Mouse (Mus musculus) ES-E14 (cell line): ENCODE results near the gene Ptf1a. TPM values are rescaled to one million over a fixed set of nuclear protein-coding genes. Genes with fewer than 3 reads are reported as not detected.

Experiments
- DNase-seq: peaks from one replicate; pipeline ENCODE4 v3.0.0-alpha.2; 2013; ENCODE audit warnings: low read depth, low spot score
- H3K27ac ChIP-seq: 2 replicates; pipeline ENCODE4 v1.5.1; 2012; ENCODE audit warnings: low read depth, mild to moderate bottlenecking, low read length, moderate library complexity, mixed read lengths; ENCODE audit not compliant: poor library complexity, insufficient read depth, severe bottlenecking
- H3K36me3 ChIP-seq: 2 replicates; pipeline ENCODE4 v1.6.1; 2012; ENCODE audit warnings: mild to moderate bottlenecking, low read length, moderate library complexity, mixed read lengths; ENCODE audit not compliant: control insufficient read depth, poor library complexity, insufficient read depth, severe bottlenecking
- H3K4me1 ChIP-seq, 2 experiments: fragments of 150-350 bp in 1 of 2; sonication (generic) in 1 of 2; 2 replicates each; pipeline ENCODE4 v1.6.1; 2012; ENCODE audit warnings: low read length in 2 of 2, mild to moderate bottlenecking in 1 of 2, mixed read lengths in 1 of 2; ENCODE audit not compliant: control insufficient read depth in 2 of 2, insufficient read depth in 2 of 2, poor library complexity in 1 of 2
- H3K4me3 ChIP-seq, 2 experiments: fragments of 150-350 bp in 1 of 2; sonication (generic) in 1 of 2; 2 replicates each; pipeline ENCODE4 v1.5.1; 2012; ENCODE audit warnings: low read length in 2 of 2, low read depth in 1 of 2, mild to moderate bottlenecking in 1 of 2, mixed read lengths in 1 of 2; ENCODE audit not compliant: insufficient read depth in 1 of 2, poor library complexity in 1 of 2, severe bottlenecking in 1 of 2
- H3K9ac ChIP-seq: 2 replicates; pipeline ENCODE4 v1.6.1; 2012; ENCODE audit warnings: low read depth, mild to moderate bottlenecking, low read length, mixed read lengths; ENCODE audit not compliant: poor library complexity, insufficient read depth, severe bottlenecking
- H3K9me3 ChIP-seq: fragments of 150-350 bp; sonication (generic); 2 replicates; pipeline ENCODE4 v1.6.1; 2012; ENCODE audit warnings: low read depth, mild to moderate bottlenecking, low read length; ENCODE audit not compliant: control insufficient read depth, insufficient read depth
- CHD2 ChIP-seq: IDR thresholded peaks from 2 replicates; pipeline ENCODE4 v1.6.1; 2014; ENCODE audit warnings: mild to moderate bottlenecking, low read depth, low read length, inconsistent platforms
- HCFC1 ChIP-seq: IDR thresholded peaks from 2 replicates; pipeline ENCODE4 v1.6.1; 2012; ENCODE audit warnings: low read length, inconsistent platforms, borderline replicate concordance; ENCODE audit not compliant: insufficient read depth
- MAFK ChIP-seq: IDR thresholded peaks from 2 replicates; pipeline ENCODE4 v1.6.1; 2014; ENCODE audit warnings: mild to moderate bottlenecking, low read depth, low read length, inconsistent platforms; ENCODE audit not compliant: insufficient read depth
- ZC3H11A ChIP-seq: IDR thresholded peaks from 2 replicates; pipeline ENCODE4 v1.6.1; 2012; ENCODE audit warnings: low read depth, mild to moderate bottlenecking, inconsistent platforms, low read length, borderline replicate concordance
- ZNF384 ChIP-seq: IDR thresholded peaks from 2 replicates; pipeline ENCODE4 v1.6.1; 2012; ENCODE audit warnings: low read depth, low read length, inconsistent platforms
- in situ Hi-C, 2 experiments: fragments of 600-800 bp; cut with MboI; formaldehyde crosslinking; loops; one replicate each; pipeline ENCODE4 v1.15.1; 2025; ENCODE audit warnings: low sequenced_read_pairs in 2 of 2, inconsistent platforms in 1 of 2; ENCODE audit not compliant: unreplicated experiment in 2 of 2
- total RNA-seq: library from RNA; depleted of rRNA; stranded (reverse); fragments of 300-350 nt; gene quantifications from 2 replicates; pipeline ENCODE4 v1.2.3, GENCODE M21; 2012; rRNA removed

Gene Ptf1a
- total RNA-seq, 1 experiment = not detected

GRCm38 (mm10) chr2:19455857-19456482, 10.5 kb downstream of the Ptf1a start:
- TF ChIP-seq MAFK (no peak), ZNF384 (no peak), CHD2 (no peak), ZC3H11A (no peak), HCFC1 (no peak)
- Histone ChIP-seq H3K4me3 (no peak overlapping the region), H3K4me1 (no peaks in the 10 kb centered on the region), H3K9ac (no peak overlapping the region), H3K27ac (no peak overlapping the region), H3K9me3 (no peaks in the 10 kb centered on the region), H3K36me3 (no peaks in the 10 kb centered on the region)
- in situ Hi-C loops = no loop called here
- DNase-seq = no peak

- H3K4me1 ChIP-seq = no peaks in the 10 kb centered on the region; a peak in 1 of 4 replicates
- in situ Hi-C loops = no loop called here
- no peaks in the 10 kb centered on the region for H3K36me3 ChIP-seq
- H3K27ac ChIP-seq = no peak overlapping the region
- no peak for TF ChIP-seq ZNF384
- no peak for TF ChIP-seq HCFC1
- TF ChIP-seq ZC3H11A = no peak
- TF ChIP-seq CHD2 = no peak
- no peak for TF ChIP-seq MAFK
- no peak overlapping the region for H3K4me3 ChIP-seq
- H3K9ac ChIP-seq = no peak overlapping the region
- DNase-seq = no peak
- no peaks in the 10 kb centered on the region for H3K9me3 ChIP-seq
These were observed 13.3 kb downstream of the Ptf1a start for GRCm38 (mm10) chr2:19458785-19459184.

DNA sequence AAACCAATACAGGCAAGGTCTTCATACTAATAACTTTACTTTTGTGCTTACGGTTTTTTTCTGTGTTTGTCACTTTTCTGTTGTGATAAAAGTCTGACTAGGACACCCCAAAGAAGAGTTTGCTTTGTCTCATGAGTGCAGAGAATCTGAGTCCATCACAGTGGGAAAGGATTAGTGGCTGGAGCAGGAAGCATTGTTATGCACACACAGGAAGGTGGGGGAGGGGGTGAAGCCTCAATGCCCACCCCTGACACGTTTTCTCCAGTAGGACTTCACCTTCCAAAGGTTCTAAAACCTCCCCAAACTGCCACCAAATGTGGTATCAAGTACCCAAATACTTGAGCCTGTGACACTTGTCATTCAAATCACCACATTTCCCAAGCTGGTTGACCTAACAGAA, 16.5 kb downstream of the Ptf1a start:
- Histone ChIP-seq H3K4me1 (no peaks in the 10 kb centered on the region; a peak in 1 of 4 replicates), H3K9ac (no peak overlapping the region), H3K9me3 (no peaks in the 10 kb centered on the region), H3K4me3 (no peak overlapping the region), H3K27ac (no peak overlapping the region), H3K36me3 (no peaks in the 10 kb centered on the region)
- TF ChIP-seq ZC3H11A (no peak), ZNF384 (no peak), HCFC1 (no peak), MAFK (no peak), CHD2 (no peak)
- DNase-seq = no peak
- in situ Hi-C loops = no loop called here

GRCm38 (mm10) chr2:19490262-19490661, 44.8 kb downstream of the Ptf1a start:
- no peaks in the 10 kb centered on the region for H3K9me3 ChIP-seq
- no peaks in the 10 kb centered on the region for H3K36me3 ChIP-seq
- no peak overlapping the region for H3K4me3 ChIP-seq
- H3K9ac ChIP-seq = no peak overlapping the region
- in situ Hi-C loops = no loop called here
- no peak for TF ChIP-seq HCFC1
- TF ChIP-seq ZC3H11A = no peak
- no peak for TF ChIP-seq ZNF384
- no peak for TF ChIP-seq CHD2
- TF ChIP-seq MAFK = no peak
- no peak for DNase-seq
- H3K27ac ChIP-seq = no peak overlapping the region
- H3K4me1 ChIP-seq = no peaks in the 10 kb centered on the region

Other genes starting within 250 kb of the Ptf1a start
- gene Armc3, start 246.4 kb upstream of the Ptf1a start, total RNA-seq = 0.09 TPM in 1 of 2 replicates, not detected in the other
- gene Msrb2, start 74.2 kb upstream of the Ptf1a start, total RNA-seq = 14.5 and 17.1 TPM in 2 replicates
- not detected in 2 replicates for gene 4921504E06Rik, start 108.3 kb downstream of the Ptf1a start, total RNA-seq
- 5.0 and 5.8 TPM in 2 replicates for gene Otud1, start 212.1 kb downstream of the Ptf1a start, total RNA-seq